Mouse (Mus musculus) limb, embryonic 12.5 days (tissue): ENCODE results near the gene Psmb1. TPM values are rescaled to one million over a fixed set of nuclear protein-coding genes. Genes with fewer than 3 reads are reported as not detected.
"Not testable (repeated sequence)": the region's sequence is repeated elsewhere in the genome, so short reads cannot be mapped to it uniquely, and the experiment has no call there.

Experiments
- ATAC-seq: fragments of 200-750 bp; cut with Nextera tagmentation; 2 replicates; pipeline ENCODE4 v1.8.0; 2017; ENCODE audit warnings: low read depth, moderate TSS enrichment; ENCODE audit not compliant: insufficient number of reproducible peaks, insufficient read depth, low FRiP score, low TSS enrichment
- H3K27ac ChIP-seq: fragments of 300-500 bp; sonication (generic); 2 replicates; pipeline ENCODE4 v1.5.1; 2016; ENCODE audit warnings: mild to moderate bottlenecking, moderate library complexity
- H3K27me3 ChIP-seq: fragments of 300-500 bp; sonication (generic); 2 replicates; pipeline ENCODE4 v1.6.1; 2016; ENCODE audit warnings: mild to moderate bottlenecking, moderate library complexity
- H3K36me3 ChIP-seq: fragments of 300-500 bp; sonication (generic); 2 replicates; pipeline ENCODE4 v1.6.1; 2016; ENCODE audit warnings: mild to moderate bottlenecking, moderate library complexity
- H3K4me1 ChIP-seq: fragments of 300-500 bp; sonication (generic); replicated peaks from 2 replicates; pipeline ENCODE4 v1.6.1; 2016
- H3K4me2 ChIP-seq: fragments of 300-500 bp; sonication (generic); 2 replicates; pipeline ENCODE4 v1.6.1; 2016; ENCODE audit warnings: mild to moderate bottlenecking, moderate library complexity
- H3K4me3 ChIP-seq: fragments of 300-500 bp; sonication (generic); replicated peaks from 2 replicates; pipeline ENCODE4 v1.5.1; 2016; ENCODE audit warnings: mild to moderate bottlenecking
- H3K9ac ChIP-seq: fragments of 300-500 bp; sonication (generic); replicated peaks from 2 replicates; pipeline ENCODE4 v1.6.1; 2016; ENCODE audit warnings: mild to moderate bottlenecking, moderate library complexity
- H3K9me3 ChIP-seq: fragments of 300-500 bp; sonication (generic); 2 replicates; pipeline ENCODE4 v1.6.1; 2016; ENCODE audit warnings: mild to moderate bottlenecking, moderate library complexity
- WGBS: fragments of 180-500 bp; shearing (Covaris S2); methylation state at CpG from one replicate; pipeline ENCODE4 v1.1.7; 2016; 5-methylcytosine and 5-hydroxymethylcytosine counted together
- polyA plus RNA-seq: library from polyadenylated mRNA; unstranded; fragments of >200 nt; fragmentation: Nextera tagmentation; extraction: Ambion mirVana; gene quantifications from 2 replicates; pipeline ENCODE4 v1.2.1, GENCODE M21; 2016

Gene Psmb1
- polyA plus RNA-seq, 1 experiment from 2014 or later, result 265 TPM

DNA sequence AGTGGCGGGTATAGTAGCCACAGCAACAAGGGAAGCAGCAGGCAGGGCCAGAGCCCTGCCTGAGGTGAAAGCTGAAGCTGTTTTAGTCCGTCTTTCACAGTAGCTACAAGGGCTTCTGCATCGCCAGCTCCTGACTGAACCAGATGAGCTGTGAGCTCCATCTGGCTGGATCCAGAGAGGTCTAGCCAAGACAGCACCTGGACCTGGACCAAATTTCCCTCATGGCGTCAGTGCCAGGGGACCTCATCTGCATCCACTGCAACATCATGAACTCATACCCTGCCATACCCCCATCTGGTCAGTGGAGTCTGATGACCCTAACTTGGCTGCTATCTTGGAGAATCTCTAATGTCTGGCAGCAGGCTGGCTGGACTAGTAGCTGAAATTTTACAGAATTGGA is 39.8 kb downstream of the Psmb1 start:
- Histone ChIP-seq H3K4me2 (no peak overlapping the region), H3K27me3 (no peaks in the 10 kb centered on the region), H3K9me3 (no peaks in the 10 kb centered on the region), H3K9ac (no peak overlapping the region), H3K27ac (no peak overlapping the region), H3K4me1 (no peaks in the 10 kb centered on the region), H3K4me3 (no peak overlapping the region), H3K36me3 (0 out of 2 replicates have a peak, but pooled peaks cover 8% of the 10 kb centered on the region)
- 82% methylated on average over 4 of the region's 4 CpGs for WGBS
- no peak for ATAC-seq

DNA sequence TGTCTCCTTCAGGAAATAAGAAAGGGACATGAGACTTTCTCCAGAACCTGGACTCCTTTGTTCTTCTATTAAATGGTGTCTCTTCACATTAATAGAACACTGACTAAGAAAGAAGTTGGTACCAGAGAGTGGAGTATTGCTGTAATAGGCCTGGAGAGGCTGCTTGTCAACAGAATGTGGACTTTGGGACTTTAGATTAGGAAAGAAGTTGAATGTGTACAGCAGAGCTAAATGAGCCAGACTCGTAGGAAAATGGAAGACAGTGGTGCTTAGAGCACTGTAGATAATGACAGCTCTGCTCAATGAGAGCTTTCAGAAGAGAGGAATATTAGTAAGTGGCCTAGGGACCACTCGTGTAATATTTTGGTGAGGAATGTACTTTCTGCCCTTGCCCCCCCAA is 43.0 kb downstream of the Psmb1 start:
- 88% methylated on average over 2 of the region's 2 CpGs for WGBS
- Histone ChIP-seq H3K4me1 (no peaks in the 10 kb centered on the region), H3K9me3 (no peaks in the 10 kb centered on the region), H3K36me3 (0 out of 2 replicates have a peak, but pooled peaks cover 2% of the 10 kb centered on the region), H3K27me3 (no peaks in the 10 kb centered on the region), H3K4me2 (no peak overlapping the region), H3K27ac (no peak overlapping the region), H3K4me3 (no peak overlapping the region), H3K9ac (no peak overlapping the region)
- ATAC-seq, result no peak

GRCm38 (mm10) chr17:15455203-15455602 is 44.3 kb downstream of the Psmb1 start:
- Histone ChIP-seq H3K9me3 (no peaks in the 10 kb centered on the region), H3K4me2 (no peak overlapping the region), H3K27me3 (no peaks in the 10 kb centered on the region), H3K36me3 (no peaks in the 10 kb centered on the region), H3K27ac (no peak overlapping the region), H3K9ac (no peak overlapping the region), H3K4me1 (no peaks in the 10 kb centered on the region), H3K4me3 (no peak overlapping the region)
- no peak for ATAC-seq
- WGBS, result 64% methylated on average over 4 of the region's 4 CpGs

- 83% methylated on average over 3 of the region's 3 CpGs for WGBS
- H3K9me3 ChIP-seq, result no peaks in the 10 kb centered on the region
- H3K4me1 ChIP-seq, result no peaks in the 10 kb centered on the region
- H3K4me3 ChIP-seq, result no peak overlapping the region
- no peak overlapping the region for H3K9ac ChIP-seq
- H3K4me2 ChIP-seq, result no peak overlapping the region
- ATAC-seq, result no peak
- H3K36me3 ChIP-seq, result no peaks in the 10 kb centered on the region
- H3K27me3 ChIP-seq, result no peaks in the 10 kb centered on the region
- no peak overlapping the region for H3K27ac ChIP-seq
Measured at GRCm38 (mm10) chr17:15449606-15450005, 49.9 kb downstream of the Psmb1 start.

DNA sequence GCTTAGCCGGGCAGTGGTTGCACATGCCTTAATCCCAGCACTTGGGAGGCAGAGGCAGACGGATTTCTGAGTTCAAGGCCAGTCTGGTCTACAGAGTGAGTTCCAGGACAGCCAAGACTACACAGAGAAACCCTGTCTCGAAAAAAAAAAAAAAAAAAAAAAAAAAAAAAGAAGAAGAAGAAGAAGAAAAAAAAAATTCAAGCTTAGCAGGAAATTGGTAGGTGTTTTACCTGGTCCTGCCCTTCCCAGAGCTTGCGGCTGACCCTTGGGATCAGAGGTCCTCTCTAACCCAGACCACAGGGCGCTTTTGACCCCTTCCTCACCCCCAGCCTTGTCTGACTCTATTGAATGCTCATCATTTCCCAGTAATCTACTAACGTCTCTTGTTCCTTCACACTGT is 50.4 kb downstream of the Psmb1 start:
- WGBS, result 74% methylated on average over 6 of the region's 6 CpGs

DNA sequence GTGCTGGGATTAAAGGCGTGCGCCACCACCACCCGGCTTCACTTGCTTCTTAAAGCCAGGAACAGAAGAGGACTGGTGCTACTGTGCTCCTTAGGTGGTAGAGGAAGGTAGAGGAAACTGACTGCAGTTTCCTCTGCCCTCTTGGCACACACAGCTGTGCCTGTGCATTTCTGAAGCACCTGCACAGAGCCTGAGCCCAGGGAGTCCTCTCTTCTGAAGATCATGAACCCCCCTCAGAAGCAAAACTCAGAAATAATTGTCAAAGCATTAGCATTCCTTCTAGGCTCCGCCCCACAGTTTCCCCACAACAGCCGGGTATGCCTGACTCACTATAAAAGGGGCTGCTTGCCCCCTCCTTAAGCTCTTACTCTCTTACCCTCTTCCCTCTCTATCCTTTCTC is 51.7 kb downstream of the Psmb1 start:
- Histone ChIP-seq H3K27me3 (no peaks in the 10 kb centered on the region), H3K9ac (no peak overlapping the region), H3K27ac (no peak overlapping the region), H3K4me1 (no peaks in the 10 kb centered on the region), H3K4me3 (no peak overlapping the region), H3K4me2 (no peak overlapping the region), H3K9me3 (no peaks in the 10 kb centered on the region), H3K36me3 (no peaks in the 10 kb centered on the region)
- 73% methylated on average over 5 of the region's 5 CpGs for WGBS
- ATAC-seq, result no peak

More for the DNA sequence above, 50.4 kb downstream of the Psmb1 start:
- H3K36me3 ChIP-seq, ATAC-seq, H3K4me1 ChIP-seq, H3K9me3 ChIP-seq, H3K4me3 ChIP-seq, H3K9ac ChIP-seq, H3K27ac ChIP-seq, H3K27me3 ChIP-seq, H3K4me2 ChIP-seq: not testable (repeated sequence)

DNA sequence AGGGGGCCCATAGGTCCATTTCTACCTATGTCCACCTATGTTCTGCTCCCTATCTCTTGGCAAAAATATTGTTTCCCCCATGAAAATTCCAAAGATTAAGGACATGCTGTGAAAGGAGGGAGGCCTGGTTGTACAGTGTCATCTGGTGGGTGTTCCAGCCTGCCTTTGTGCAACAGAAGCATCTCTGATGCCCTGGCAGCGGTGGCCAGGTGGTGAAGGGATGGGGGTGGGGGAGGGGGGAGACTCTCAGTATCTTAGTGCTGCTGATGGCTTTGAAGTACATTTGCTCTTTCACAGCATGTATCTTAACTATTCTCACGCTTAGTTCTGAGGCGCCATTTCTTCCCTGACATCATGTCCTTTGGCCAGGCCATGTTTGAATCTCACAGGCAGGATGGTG is 54.1 kb downstream of the Psmb1 start:
- Histone ChIP-seq H3K36me3 (no peaks in the 10 kb centered on the region), H3K4me1 (peaks cover 10% of the 10 kb centered on the region), H3K9ac (no peak overlapping the region), H3K27ac (no peak overlapping the region), H3K9me3 (no peaks in the 10 kb centered on the region), H3K27me3 (no peaks in the 10 kb centered on the region), H3K4me3 (no peak overlapping the region), H3K4me2 (no peak overlapping the region)
- ATAC-seq, result no peak
- WGBS, result 68% methylated on average over 3 of the region's 3 CpGs

GRCm38 (mm10) chr17:15440463-15441121 is 59.0 kb downstream of the Psmb1 start:
- no peaks in the 10 kb centered on the region for H3K9me3 ChIP-seq
- peaks cover 17% of the 10 kb centered on the region for H3K4me1 ChIP-seq
- peak overlapping the region; percentile 86 for H3K27ac ChIP-seq
- no peaks in the 10 kb centered on the region for H3K36me3 ChIP-seq
- peak overlapping the region; percentile 1; the same call in 1 of the 2 replicates for H3K4me3 ChIP-seq
- WGBS, result 3% methylated on average over 11 of the region's 11 CpGs
- peak overlapping the region; percentile 52 for H3K4me2 ChIP-seq
- H3K9ac ChIP-seq, result peak overlapping the region; percentile 47
- no peaks in the 10 kb centered on the region for H3K27me3 ChIP-seq
- peak; percentile 92 for ATAC-seq

GRCm38 (mm10) chr17:15440067-15440462 is 59.5 kb downstream of the Psmb1 start:
- no peak overlapping the region for H3K4me3 ChIP-seq
- H3K4me1 ChIP-seq, result peaks cover 17% of the 10 kb centered on the region
- H3K36me3 ChIP-seq, result no peaks in the 10 kb centered on the region
- WGBS, result 35% methylated on average over 8 of the region's 8 CpGs
- H3K27ac ChIP-seq, result peak overlapping the region; percentile 86
- no peak for ATAC-seq
- peak overlapping the region; percentile 52 for H3K4me2 ChIP-seq
- H3K27me3 ChIP-seq, result no peaks in the 10 kb centered on the region
- 0 out of 2 replicates have a peak overlapping the region, but pooled peaks have one; percentile 47 for H3K9ac ChIP-seq
- no peaks in the 10 kb centered on the region for H3K9me3 ChIP-seq

DNA sequence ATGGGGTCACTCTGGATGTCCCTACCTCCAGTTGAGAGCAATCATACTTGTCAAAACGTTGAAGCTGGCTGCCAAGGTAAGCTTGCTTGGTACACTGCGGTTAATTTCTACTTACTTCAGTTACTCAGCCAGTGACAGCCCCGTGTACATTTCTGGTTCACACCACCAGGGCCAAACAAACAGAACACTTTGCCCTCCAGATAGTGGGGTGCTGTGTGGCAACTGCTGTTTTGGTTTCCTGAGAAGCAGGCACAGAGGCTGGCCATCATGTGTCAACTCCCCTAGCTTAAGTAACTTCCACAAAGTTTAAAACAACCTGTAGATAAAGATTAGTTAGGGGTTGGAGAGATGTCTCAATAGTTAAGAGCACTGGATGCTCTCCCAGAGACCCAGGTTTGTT is 64.8 kb downstream of the Psmb1 start:
- WGBS, result 78% methylated on average over 3 of the region's 3 CpGs

DNA sequence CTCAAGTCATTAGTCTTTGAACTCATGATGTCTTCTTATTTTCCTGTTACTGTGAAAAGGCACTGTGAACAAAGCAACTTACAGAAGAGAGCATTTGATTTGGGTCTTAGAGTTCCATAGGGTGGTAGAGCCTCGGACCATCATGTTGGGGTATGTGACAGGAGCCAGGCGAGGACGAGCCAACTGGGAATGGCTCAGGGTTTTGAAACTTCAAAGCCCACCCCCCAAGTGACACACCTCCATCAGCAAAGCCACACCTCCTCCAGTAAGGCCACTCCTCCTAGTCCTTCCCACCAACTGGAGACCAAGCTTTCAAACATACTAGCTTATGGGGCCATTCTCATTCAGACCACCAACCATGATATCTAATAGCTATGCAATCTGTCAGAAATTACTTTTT is 67.5 kb downstream of the Psmb1 start:
- Histone ChIP-seq H3K9me3 (no peaks in the 10 kb centered on the region), H3K9ac (no peak overlapping the region), H3K27ac (no peak overlapping the region), H3K27me3 (no peaks in the 10 kb centered on the region), H3K36me3 (peaks cover 64% of the 10 kb centered on the region), H3K4me2 (no peak overlapping the region), H3K4me3 (no peak overlapping the region), H3K4me1 (no peaks in the 10 kb centered on the region)
- no peak for ATAC-seq
- 77% methylated on average over 3 of the region's 3 CpGs for WGBS

More for the DNA sequence above, 64.8 kb downstream of the Psmb1 start:
- Histone ChIP-seq H3K27me3 (no peaks in the 10 kb centered on the region), H3K4me2 (no peak overlapping the region), H3K27ac (no peak overlapping the region), H3K4me3 (no peak overlapping the region), H3K9me3 (no peaks in the 10 kb centered on the region), H3K9ac (no peak overlapping the region), H3K36me3 (peaks cover 38% of the 10 kb centered on the region), H3K4me1 (peaks cover under 1% of the 10 kb centered on the region; the same call in 1 of the 2 replicates)
- no peak for ATAC-seq

GRCm38 (mm10) chr17:15431551-15431950 is 68.0 kb downstream of the Psmb1 start:
- H3K4me1 ChIP-seq, result no peaks in the 10 kb centered on the region
- no peak overlapping the region for H3K27ac ChIP-seq
- H3K36me3 ChIP-seq, result peaks cover 68% of the 10 kb centered on the region
- no peaks in the 10 kb centered on the region for H3K27me3 ChIP-seq
- H3K4me3 ChIP-seq, result no peak overlapping the region
- no peak overlapping the region for H3K4me2 ChIP-seq
- no peak overlapping the region for H3K9ac ChIP-seq
- 95% methylated on average over 4 of the region's 4 CpGs for WGBS
- no peak for ATAC-seq
- H3K9me3 ChIP-seq, result no peaks in the 10 kb centered on the region
